Mouse (Mus musculus): ENCODE measurements around the gene Olfr1192-ps1.
"Not testable (repeated sequence)": the region's sequence is repeated elsewhere in the genome, so short reads cannot be mapped to it uniquely, and the experiment has no call there.

The Olfr1192-ps1 gene

GRCm38 (mm10) chr2:88648209-88648608, at the start of gene Olfr1192-ps1:
Gene Olfr1192-ps1 (plus strand): TSS chr2:88648509.
- DNase-seq (ENCODE audit: low spot score) = no peak

GRCm38 (mm10) chr2:88640242-88640641, 8.1 kb upstream of the Olfr1192-ps1 start, which contains the start of gene Olfr1191-ps1:
Gene Olfr1191-ps1 (plus strand): TSS chr2:88640542.
- DNase-seq (ENCODE audit: low spot score) = not testable (repeated sequence)

- not testable (repeated sequence) for DNase-seq (ENCODE audit: low spot score)
Measured at GRCm38 (mm10) chr2:88675328-88675727, 27.0 kb downstream of the Olfr1192-ps1 start, which contains the start of gene Olfr1193. Gene Olfr1193 (plus strand): TSS chr2:88675628.

GRCm38 (mm10) chr2:88689087-88689486, 40.8 kb downstream of the Olfr1192-ps1 start, which contains the start of gene Olfr1195:
Gene Olfr1195 (minus strand): TSS chr2:88689187.
- DNase-seq (ENCODE audit: low spot score) = no peak

- DNase-seq (ENCODE audit: low spot score) = no peak
Measured at GRCm38 (mm10) chr2:88704497-88704896, 56.2 kb downstream of the Olfr1192-ps1 start, which contains the start of gene Olfr1196. Gene Olfr1196 (minus strand): TSS chr2:88704597.
